Mouse (Mus musculus): ENCODE measurements around the gene Ppib. TPM values are rescaled to one million over a fixed set of nuclear protein-coding genes. Genes with fewer than 3 reads are reported as not detected.

The Ppib gene
- polyA plus RNA-seq (2012; ENCODE audit: low replicate concordance), result 30.6 and 132 TPM in 2 replicates

GRCm38 (mm10) chr9:66059583-66060307 lies at the start of gene Ppib:
Gene Ppib (plus strand): TSS chr9:66060222.

GRCm38 (mm10) chr9:66069583-66069982 lies 9.6 kb downstream of the Ppib start, which contains the start of gene Snx22:
Gene Snx22 (minus strand): TSS chr9:66069719.

Other genes with a start within 250 kb of the Ppib start
- gene Zfp609, start 232.7 kb upstream of the Ppib start, polyA plus RNA-seq (2012; ENCODE audit: low replicate concordance), result 9.9 and 66.3 TPM in 2 replicates
- gene Pclaf, start 170.0 kb upstream of the Ppib start, polyA plus RNA-seq (2012; ENCODE audit: low replicate concordance), result 3.2 and 4.5 TPM in 2 replicates
- gene Trip4, start 151.4 kb upstream of the Ppib start, polyA plus RNA-seq (2012; ENCODE audit: low replicate concordance), result 0.44 and 1.0 TPM in 2 replicates
- gene Csnk1g1, start 151.3 kb upstream of the Ppib start, polyA plus RNA-seq (2012; ENCODE audit: low replicate concordance), result 11.8 and 18.3 TPM in 2 replicates
- gene Snx22, start 9.5 kb downstream of the Ppib start, polyA plus RNA-seq (2012; ENCODE audit: low replicate concordance), result 4.8 and 14.1 TPM in 2 replicates
- gene Snx1, start 66.4 kb downstream of the Ppib start, polyA plus RNA-seq (2012; ENCODE audit: low replicate concordance), result 162 and 317 TPM in 2 replicates
- 5.0 and 12.5 TPM in 2 replicates for gene Ciao2a, start 66.4 kb downstream of the Ppib start, polyA plus RNA-seq (2012; ENCODE audit: low replicate concordance)
- 10.7 and 14.9 TPM in 2 replicates for gene Dapk2, start 98.0 kb downstream of the Ppib start, polyA plus RNA-seq (2012; ENCODE audit: low replicate concordance)